Mouse (Mus musculus): ENCODE measurements at regions not wholly inside any gene's neighbourhood (a gene's known extent, or its start where the extent isn't known, plus 50 kb on each side); places are given as distances from the start of the nearest gene placed in this dataset.
A peak's percentile ranks its signal among the peaks of the same experiment; 100 is the strongest.

GRCm38 (mm10) chr11:42067788-42068187, 67.1 kb upstream of the Gabrg2 start:
- Histone ChIP-seq H3K27ac (replicated peaks; ENCODE audit: low read depth, low read length) (no peak overlapping the region), H3K4me2 (ENCODE audit: low read depth, severe bottlenecking) (no peak overlapping the region), H3K36me3 (ENCODE audit: control insufficient read depth, insufficient read depth, low read length) (no peaks in the 10 kb centered on the region), H3K4me1 (ENCODE audit: control insufficient read depth, insufficient read depth, low read length) (no peaks in the 10 kb centered on the region), H3K4me3 (ENCODE audit: low read depth, low read length) (no peak overlapping the region), H3K27me3 (ENCODE audit: control insufficient read depth, insufficient read depth, low read length) (no peaks in the 10 kb centered on the region), H3K9ac (ENCODE audit: low read length) (no peak overlapping the region), H3K9me3 (ENCODE audit: control insufficient read depth, low read length) (no peaks in the 10 kb centered on the region)
- WGBS = 8% methylated on average over 5 of the region's 5 CpGs
- DNase-seq (ENCODE audit: low spot score) (peak; percentile 59), ATAC-seq (ENCODE audit: insufficient number of reproducible peaks, low FRiP score, low TSS enrichment, low read depth) (no peak)

GRCm38 (mm10) chr11:42051567-42051966, 50.9 kb upstream of the Gabrg2 start:
- no peak overlapping the region for H3K4me2 ChIP-seq (ENCODE audit: low read depth, severe bottlenecking)
- WGBS = 90% methylated on average over 1 of the region's 1 CpGs
- no peak overlapping the region for H3K4me3 ChIP-seq (ENCODE audit: low read depth, low read length)
- no peak for DNase-seq (ENCODE audit: low spot score)
- H3K36me3 ChIP-seq (ENCODE audit: control insufficient read depth, insufficient read depth, low read length) = no peaks in the 10 kb centered on the region
- no peaks in the 10 kb centered on the region for H3K9me3 ChIP-seq (ENCODE audit: control insufficient read depth, low read length)
- ATAC-seq (ENCODE audit: insufficient number of reproducible peaks, low FRiP score, low TSS enrichment, low read depth) = no peak
- no peak overlapping the region for H3K9ac ChIP-seq (ENCODE audit: low read length)
- no peaks in the 10 kb centered on the region for H3K4me1 ChIP-seq (ENCODE audit: control insufficient read depth, insufficient read depth, low read length)
- no peak overlapping the region for H3K27ac ChIP-seq (replicated peaks; ENCODE audit: low read depth, low read length)
- H3K27me3 ChIP-seq (ENCODE audit: control insufficient read depth, insufficient read depth, low read length) = no peaks in the 10 kb centered on the region

Data from limb, embryonic 11.5 days (tissue).